Mouse (Mus musculus): ENCODE data around the gene Rims3. TPM values are rescaled to one million over a fixed set of nuclear protein-coding genes. Genes with fewer than 3 reads are reported as not detected.
A peak's percentile ranks its signal among the peaks of the same experiment; 100 is the strongest.

Gene Rims3
- polyA plus RNA-seq, 1 experiment from 2014 or later, result 0.35 TPM

GRCm38 (mm10) chr4:120825100-120825553, 29.5 kb upstream of the Rims3 start:
- peak; percentile 90 for ATAC-seq (ENCODE audit: insufficient number of reproducible peaks, low FRiP score, low TSS enrichment, low read depth)
- WGBS, result under 1% methylated on average over 50 of the region's 53 CpGs
- peak overlapping the region; percentile 61 for H3K4me2 ChIP-seq
- no peaks in the 10 kb centered on the region for H3K9me3 ChIP-seq
- H3K27ac ChIP-seq, result peak overlapping the region; percentile 100
- peak overlapping the region; percentile 73 for H3K4me3 ChIP-seq
- H3K36me3 ChIP-seq, result no peaks in the 10 kb centered on the region
- peaks cover 16% of the 10 kb centered on the region for H3K4me1 ChIP-seq
- H3K27me3 ChIP-seq, result no peaks in the 10 kb centered on the region
- H3K9ac ChIP-seq, result peak overlapping the region; percentile 99

- Histone ChIP-seq H3K4me2 (peak overlapping the region; percentile 61), H3K9ac (peak overlapping the region; percentile 99), H3K27ac (peak overlapping the region; percentile 100), H3K27me3 (no peaks in the 10 kb centered on the region), H3K4me1 (peaks cover 16% of the 10 kb centered on the region), H3K36me3 (no peaks in the 10 kb centered on the region), H3K9me3 (no peaks in the 10 kb centered on the region), H3K4me3 (peak overlapping the region; percentile 73)
- peak; percentile 96 for ATAC-seq (ENCODE audit: insufficient number of reproducible peaks, low FRiP score, low TSS enrichment, low read depth)
- 1% methylated on average over 33 of the region's 55 CpGs for WGBS
Measured at GRCm38 (mm10) chr4:120825577-120826326, 28.9 kb upstream of the Rims3 start.

DNA sequence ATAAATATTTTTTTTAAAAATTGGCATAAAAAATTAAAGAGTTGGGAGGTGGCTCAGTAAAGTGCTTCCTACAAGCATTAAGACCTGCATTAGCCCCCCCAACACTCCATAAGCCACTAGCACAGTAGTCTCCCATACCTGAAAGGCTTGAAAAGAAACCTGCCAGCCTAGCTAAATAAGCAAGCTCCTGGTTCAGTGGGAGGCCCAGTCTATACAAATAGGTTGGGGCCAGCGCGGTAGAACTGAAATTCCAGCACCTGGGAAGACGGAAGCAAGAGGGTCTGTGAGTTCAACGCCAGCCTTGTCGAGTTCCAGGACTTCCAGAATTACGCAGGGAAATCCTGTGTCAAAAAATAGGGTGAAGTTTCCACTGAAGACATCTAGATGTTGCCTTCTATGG, 28.2 kb upstream of the Rims3 start:
- Histone ChIP-seq H3K4me1 (peaks cover 16% of the 10 kb centered on the region), H3K4me3 (peak overlapping the region; percentile 73; the same call in 1 of the 2 replicates), H3K27me3 (no peaks in the 10 kb centered on the region), H3K4me2 (0 out of 2 replicates have a peak overlapping the region, but pooled peaks have one; percentile 44), H3K27ac (peak overlapping the region; percentile 100; the same call in 1 of the 2 replicates), H3K9ac (no peak overlapping the region), H3K36me3 (no peaks in the 10 kb centered on the region), H3K9me3 (no peaks in the 10 kb centered on the region)
- WGBS, result 88% methylated on average over 6 of the region's 6 CpGs
- ATAC-seq (ENCODE audit: insufficient number of reproducible peaks, low FRiP score, low TSS enrichment, low read depth), result no peak

- ATAC-seq (ENCODE audit: insufficient number of reproducible peaks, low FRiP score, low TSS enrichment, low read depth), result no peak
- Histone ChIP-seq H3K4me3 (no peak overlapping the region), H3K27me3 (no peaks in the 10 kb centered on the region), H3K9me3 (no peaks in the 10 kb centered on the region), H3K36me3 (no peaks in the 10 kb centered on the region), H3K4me2 (no peak overlapping the region), H3K27ac (no peak overlapping the region), H3K9ac (no peak overlapping the region), H3K4me1 (no peaks in the 10 kb centered on the region)
- WGBS, result 62% methylated on average over 5 of the region's 5 CpGs
Measured at GRCm38 (mm10) chr4:120830767-120831166, 23.8 kb upstream of the Rims3 start.

- 84% methylated on average over 4 of the region's 4 CpGs for WGBS
- no peak for ATAC-seq (ENCODE audit: insufficient number of reproducible peaks, low FRiP score, low TSS enrichment, low read depth)
Measured at GRCm38 (mm10) chr4:120831472-120831871, 23.1 kb upstream of the Rims3 start, which contains the start of gene Nfyc. Gene Nfyc, minus strand, starts transcription at chr4:120831572.

DNA sequence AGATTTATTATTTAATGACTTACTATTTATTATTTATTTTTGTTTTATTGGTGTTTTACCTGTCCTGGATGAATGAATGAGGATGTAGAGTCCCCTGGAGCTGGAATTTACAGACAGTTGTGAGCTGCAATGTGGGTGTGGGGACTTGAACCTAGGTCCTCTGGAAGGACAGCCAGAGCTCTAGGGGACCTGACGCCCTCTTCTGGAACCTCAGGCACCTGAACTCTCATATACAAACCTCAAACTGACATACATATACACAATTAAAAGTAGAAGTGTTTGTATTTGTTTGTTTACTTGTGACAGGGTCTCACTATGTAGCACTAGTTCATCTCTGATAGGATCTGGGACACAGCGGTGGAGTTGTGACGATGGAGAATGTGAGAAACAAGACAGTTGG, 13.3 kb upstream of the Rims3 start:
- Histone ChIP-seq H3K4me3 (no peak overlapping the region), H3K27ac (no peak overlapping the region), H3K9ac (no peak overlapping the region), H3K9me3 (no peaks in the 10 kb centered on the region), H3K4me2 (no peak overlapping the region), H3K4me1 (no peaks in the 10 kb centered on the region), H3K27me3 (0 out of 2 replicates have a peak, but pooled peaks cover 3% of the 10 kb centered on the region), H3K36me3 (no peaks in the 10 kb centered on the region)
- no peak for ATAC-seq (ENCODE audit: insufficient number of reproducible peaks, low FRiP score, low TSS enrichment, low read depth)
- 85% methylated on average over 3 of the region's 3 CpGs for WGBS

More at GRCm38 (mm10) chr4:120831472-120831871, 23.1 kb upstream of the Rims3 start, which contains the start of gene Nfyc:
- Histone ChIP-seq H3K36me3 (no peaks in the 10 kb centered on the region), H3K9me3 (no peaks in the 10 kb centered on the region), H3K4me1 (no peaks in the 10 kb centered on the region), H3K4me2 (no peak within 1 kb of the TSS), H3K4me3 (no peak within 1 kb of the TSS), H3K27ac (no peak within 1 kb of the TSS), H3K27me3 (no peaks in the 10 kb centered on the region), H3K9ac (no peak within 1 kb of the TSS)

DNA sequence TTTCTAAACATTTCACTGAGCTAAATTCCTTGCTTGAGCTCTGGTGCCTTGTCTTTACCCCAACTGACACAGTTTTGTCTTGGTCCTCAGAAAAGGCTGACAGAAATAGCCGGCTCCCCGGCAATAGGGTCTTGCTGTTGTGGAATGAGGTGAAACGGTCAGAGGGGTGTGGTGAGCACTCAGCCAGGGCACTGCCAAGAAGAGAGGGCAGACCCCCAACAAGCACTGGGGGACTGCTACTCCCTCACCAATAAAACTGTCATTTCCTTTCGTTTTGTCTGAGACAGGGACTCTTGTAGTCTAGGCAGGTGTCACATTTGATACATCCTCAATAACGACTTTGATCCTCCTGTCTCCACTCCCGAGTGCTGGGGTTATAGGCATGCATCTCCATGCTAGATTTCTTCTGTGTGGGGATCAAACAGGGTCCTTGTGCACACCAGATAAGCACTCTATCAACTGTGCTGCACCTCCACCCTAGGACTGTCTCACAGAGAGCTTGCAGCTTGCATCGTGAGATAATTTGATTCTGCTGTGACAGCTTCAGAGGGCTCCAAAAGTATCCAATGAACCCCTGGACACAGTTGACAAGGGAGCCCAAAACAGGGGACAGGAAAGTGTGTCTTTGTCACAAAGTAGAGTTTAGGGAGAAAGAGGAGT, 10.1 kb upstream of the Rims3 start:
- Histone ChIP-seq H3K36me3 (no peaks in the 10 kb centered on the region), H3K27ac (no peak overlapping the region), H3K27me3 (0 out of 2 replicates have a peak, but pooled peaks cover 3% of the 10 kb centered on the region), H3K9me3 (no peaks in the 10 kb centered on the region), H3K9ac (no peak overlapping the region), H3K4me2 (no peak overlapping the region), H3K4me1 (no peaks in the 10 kb centered on the region), H3K4me3 (no peak overlapping the region)
- WGBS, result 29% methylated on average over 7 of the region's 7 CpGs
- no peak for ATAC-seq (ENCODE audit: insufficient number of reproducible peaks, low FRiP score, low TSS enrichment, low read depth)

DNA sequence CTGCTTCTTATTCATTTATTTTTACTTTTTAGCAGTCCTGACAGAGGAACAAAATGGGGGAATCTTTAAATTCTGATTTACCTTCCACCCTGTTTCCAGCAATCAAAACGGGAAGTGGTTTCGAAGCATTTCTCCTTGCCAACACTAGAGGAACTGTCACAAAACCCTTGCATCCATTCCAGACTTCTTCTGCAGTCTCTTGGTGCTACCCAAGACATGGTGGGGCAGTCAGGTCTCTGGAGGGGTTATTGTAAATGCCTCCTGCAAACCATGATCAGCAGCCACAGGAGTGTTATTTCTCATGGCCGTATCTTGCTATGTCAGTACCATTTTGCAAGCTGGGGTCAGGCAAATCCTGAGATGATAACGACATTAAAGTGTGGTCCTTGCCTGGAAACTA, 9.5 kb upstream of the Rims3 start:
- Histone ChIP-seq H3K9ac (no peak overlapping the region), H3K9me3 (no peaks in the 10 kb centered on the region), H3K27me3 (0 out of 2 replicates have a peak, but pooled peaks cover 3% of the 10 kb centered on the region), H3K4me2 (no peak overlapping the region), H3K4me1 (no peaks in the 10 kb centered on the region), H3K4me3 (no peak overlapping the region), H3K27ac (no peak overlapping the region), H3K36me3 (no peaks in the 10 kb centered on the region)
- ATAC-seq (ENCODE audit: insufficient number of reproducible peaks, low FRiP score, low TSS enrichment, low read depth), result no peak
- WGBS, result 63% methylated on average over 4 of the region's 4 CpGs

GRCm38 (mm10) chr4:120848909-120849308, 5.7 kb upstream of the Rims3 start:
- no peak for ATAC-seq (ENCODE audit: insufficient number of reproducible peaks, low FRiP score, low TSS enrichment, low read depth)
- no peaks in the 10 kb centered on the region for H3K4me1 ChIP-seq
- H3K27ac ChIP-seq, result no peak overlapping the region
- H3K4me3 ChIP-seq, result no peak overlapping the region
- 67% methylated on average over 6 of the region's 6 CpGs for WGBS
- H3K36me3 ChIP-seq, result no peaks in the 10 kb centered on the region
- H3K9me3 ChIP-seq, result no peaks in the 10 kb centered on the region
- H3K9ac ChIP-seq, result no peak overlapping the region
- H3K27me3 ChIP-seq, result peaks cover 23% of the 10 kb centered on the region; the same call in 1 of the 2 replicates
- no peak overlapping the region for H3K4me2 ChIP-seq

GRCm38 (mm10) chr4:120849451-120849850, 5.2 kb upstream of the Rims3 start:
- ATAC-seq (ENCODE audit: insufficient number of reproducible peaks, low FRiP score, low TSS enrichment, low read depth), result no peak
- H3K4me3 ChIP-seq, result no peak overlapping the region
- H3K27ac ChIP-seq, result no peak overlapping the region
- peaks cover under 1% of the 10 kb centered on the region; the same call in 1 of the 2 replicates for H3K4me1 ChIP-seq
- no peak overlapping the region for H3K4me2 ChIP-seq
- no peak overlapping the region for H3K9ac ChIP-seq
- H3K9me3 ChIP-seq, result no peaks in the 10 kb centered on the region
- peaks cover 26% of the 10 kb centered on the region for H3K27me3 ChIP-seq
- H3K36me3 ChIP-seq, result no peaks in the 10 kb centered on the region
- 62% methylated on average over 11 of the region's 11 CpGs for WGBS

DNA sequence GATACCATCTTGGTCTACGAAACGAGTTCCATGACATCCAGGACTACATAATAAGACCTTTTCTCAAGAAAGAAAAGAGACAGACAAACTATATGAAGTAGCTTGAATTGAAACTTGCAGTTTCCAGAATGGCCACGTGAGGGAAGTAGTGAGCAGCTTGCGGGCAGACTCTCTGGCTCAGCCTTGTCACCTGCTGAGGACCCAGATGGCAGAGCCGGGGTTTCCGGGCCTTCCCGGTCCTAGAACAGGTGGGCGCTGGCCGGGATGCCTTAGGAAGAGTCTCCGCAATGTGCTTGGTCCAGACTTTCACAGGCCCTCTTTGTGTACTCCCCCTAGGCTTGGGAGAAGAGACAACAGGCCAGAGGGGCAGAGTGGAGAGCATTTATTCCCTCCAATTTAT, 3.7 kb upstream of the Rims3 start:
- H3K4me3 ChIP-seq, result no peak overlapping the region
- H3K4me2 ChIP-seq, result no peak overlapping the region
- ATAC-seq (ENCODE audit: insufficient number of reproducible peaks, low FRiP score, low TSS enrichment, low read depth), result no peak
- H3K9me3 ChIP-seq, result no peaks in the 10 kb centered on the region
- H3K27me3 ChIP-seq, result peaks cover 39% of the 10 kb centered on the region
- no peak overlapping the region for H3K9ac ChIP-seq
- no peak overlapping the region for H3K27ac ChIP-seq
- no peaks in the 10 kb centered on the region for H3K36me3 ChIP-seq
- H3K4me1 ChIP-seq, result peaks cover 11% of the 10 kb centered on the region; the same call in 1 of the 2 replicates
- WGBS, result 3% methylated on average over 10 of the region's 10 CpGs
